Mouse (Mus musculus): ENCODE data around the gene Slc43a3. TPM values are rescaled to one million over a fixed set of nuclear protein-coding genes. Genes with fewer than 3 reads are reported as not detected.
"Not testable (repeated sequence)": the region's sequence is repeated elsewhere in the genome, so short reads cannot be mapped to it uniquely, and the experiment has no call there.

Slc43a3 gene
- 116 and 142 TPM in 2 replicates for polyA plus RNA-seq (2012; rRNA removed)

DNA sequence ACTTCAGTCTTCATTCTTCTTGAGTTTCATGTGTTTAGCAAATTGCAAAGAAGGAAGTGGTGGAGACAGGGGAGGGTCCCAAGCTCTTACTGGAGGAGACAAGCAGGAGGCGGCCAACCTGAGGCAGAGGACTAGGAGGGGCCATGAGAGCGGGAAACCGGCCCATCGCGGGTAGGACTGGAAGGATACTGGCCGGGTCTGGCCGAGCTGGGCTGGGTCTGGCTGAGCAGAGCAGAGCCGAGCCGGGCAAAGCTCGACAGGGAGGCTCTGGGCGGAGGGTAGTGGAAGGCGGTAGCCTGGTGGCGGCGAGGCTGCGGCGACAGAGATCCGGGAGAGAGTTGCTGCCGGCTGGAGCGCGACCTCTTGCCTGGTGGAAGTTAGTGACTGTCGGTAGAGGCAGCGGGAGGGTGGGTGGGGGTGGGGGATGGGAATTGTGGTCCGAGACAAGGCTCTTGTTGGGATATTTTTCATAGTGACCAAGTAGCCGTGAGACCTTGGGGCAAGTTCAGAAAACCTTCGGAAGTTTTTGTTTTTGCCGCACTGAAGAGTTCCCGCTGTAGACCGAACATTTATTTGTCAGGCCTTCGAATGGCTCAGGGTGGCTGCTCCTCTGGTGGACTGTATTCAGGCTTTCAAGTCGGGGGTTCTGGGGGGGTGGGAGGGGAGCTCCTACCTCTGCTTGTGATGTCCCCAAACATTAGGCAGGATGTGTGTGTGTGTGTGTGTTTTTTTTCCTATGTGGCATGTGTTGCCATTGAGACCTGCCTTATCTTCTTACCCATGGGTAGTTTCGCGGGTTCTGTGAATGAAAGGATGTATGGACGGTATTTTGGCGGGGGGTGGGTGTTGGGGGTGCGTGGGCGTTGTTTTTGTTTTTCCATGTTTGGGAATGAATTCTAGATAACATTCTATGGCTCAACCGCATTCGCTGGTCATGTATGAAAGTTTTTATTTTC is at the start of gene Slc43a3:
TSS of gene Slc43a3 (plus strand) at position 106 of the 956 bp plus-strand sequence.
- DNase-seq (ENCODE audit: low spot score): peak; percentile 55

DNA sequence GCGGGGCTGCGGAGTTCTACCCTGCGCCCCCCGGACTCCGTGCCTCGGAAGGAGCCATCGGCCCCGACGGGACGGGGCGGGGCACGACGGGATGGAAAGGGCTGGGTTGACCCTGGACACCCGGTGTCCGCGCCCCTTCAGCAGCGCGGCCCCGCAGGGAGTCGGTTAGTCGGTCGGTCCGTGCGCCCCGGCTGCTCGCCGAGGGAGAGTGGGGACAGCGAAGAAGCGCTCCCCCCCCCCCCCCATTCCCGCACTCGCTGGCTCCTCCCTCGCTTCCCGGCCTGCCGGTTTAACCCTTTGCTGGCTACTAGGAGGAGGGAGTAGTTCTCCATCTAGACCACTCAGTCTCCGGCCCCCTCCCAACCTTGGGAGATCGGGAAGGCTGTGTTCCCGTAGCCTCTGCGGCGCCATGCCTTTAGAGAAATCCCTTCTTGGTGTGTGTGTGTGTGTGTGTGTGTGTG is 49.5 kb upstream of the Slc43a3 start:
- DNase-seq (ENCODE audit: low spot score): no peak

DNA sequence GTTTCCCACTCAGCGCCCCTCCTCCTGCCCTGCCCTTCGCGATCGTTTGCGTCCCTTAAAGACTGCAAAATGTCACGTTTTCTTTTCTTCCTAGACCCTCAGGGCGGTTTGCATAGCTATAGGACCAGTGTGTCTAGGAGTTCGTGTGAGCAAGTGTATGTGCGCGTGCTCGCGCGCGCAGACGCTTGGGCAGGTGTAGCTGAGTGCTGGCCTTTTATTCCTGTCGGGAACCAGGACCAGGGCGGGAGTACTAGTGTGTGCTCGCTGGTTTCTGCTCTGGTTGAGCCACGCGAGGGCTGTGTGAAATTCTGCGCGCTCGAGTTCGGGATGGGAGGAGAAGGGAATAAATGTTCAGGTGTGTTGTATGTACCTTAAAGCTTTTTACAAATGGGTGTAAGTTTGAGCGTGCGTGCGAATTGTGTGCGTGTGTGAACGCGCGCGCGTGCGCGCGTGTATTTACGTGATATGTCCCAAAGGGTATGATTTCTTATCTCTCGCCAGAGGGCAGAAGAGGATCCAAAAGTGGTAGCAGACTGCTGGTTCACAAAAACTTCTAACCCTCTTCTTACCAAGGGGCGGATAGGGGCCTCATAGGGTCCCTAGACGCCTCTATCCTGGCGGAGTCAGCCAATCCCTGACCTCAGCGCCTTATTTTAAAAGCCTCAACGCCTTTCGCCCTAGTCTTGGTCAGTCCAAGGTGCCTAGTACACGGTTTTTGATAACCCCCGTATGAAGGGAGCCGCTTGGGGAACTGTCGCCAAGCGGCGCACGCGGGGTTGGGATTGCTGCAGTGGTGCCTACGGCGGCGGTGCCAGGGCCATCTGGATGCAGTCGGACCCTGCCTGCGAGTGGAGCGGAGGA is 48.7 kb upstream of the Slc43a3 start:
- DNase-seq (ENCODE audit: low spot score): no peak

DNA sequence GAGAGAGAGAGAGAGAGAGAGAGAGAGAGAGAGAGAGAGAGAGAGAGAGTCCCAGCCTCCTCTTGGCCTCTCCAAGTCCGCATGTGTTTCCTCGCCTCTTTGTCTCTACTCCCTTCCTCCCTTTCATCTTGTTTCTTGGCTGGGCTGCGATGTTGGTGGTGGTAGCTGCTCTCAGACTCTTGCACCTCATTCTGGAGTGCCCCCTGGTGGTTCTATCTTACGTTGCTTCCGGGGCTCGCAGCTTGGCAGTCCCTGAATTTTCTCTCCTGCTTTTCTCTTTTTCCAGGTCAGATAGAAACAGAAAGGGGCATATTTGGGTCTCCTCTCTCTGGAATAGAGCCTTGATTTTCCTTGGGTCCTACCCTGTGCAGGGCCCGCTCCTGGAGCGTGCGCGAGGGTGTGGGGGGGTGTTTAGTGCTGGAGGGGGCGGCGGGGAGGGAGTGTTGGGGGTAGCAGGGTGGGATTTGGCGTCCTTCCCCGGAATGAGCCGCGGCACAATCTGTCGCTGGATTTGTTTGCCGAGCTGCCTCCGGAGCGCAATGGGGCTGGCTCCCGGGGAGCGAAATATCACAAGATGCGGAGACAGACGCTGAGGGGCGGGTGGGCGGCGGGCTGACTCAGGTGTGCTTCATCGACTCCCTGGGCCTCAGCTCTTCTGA is 47.6 kb upstream of the Slc43a3 start:
- peak; percentile 29 for DNase-seq (ENCODE audit: low spot score)

DNA sequence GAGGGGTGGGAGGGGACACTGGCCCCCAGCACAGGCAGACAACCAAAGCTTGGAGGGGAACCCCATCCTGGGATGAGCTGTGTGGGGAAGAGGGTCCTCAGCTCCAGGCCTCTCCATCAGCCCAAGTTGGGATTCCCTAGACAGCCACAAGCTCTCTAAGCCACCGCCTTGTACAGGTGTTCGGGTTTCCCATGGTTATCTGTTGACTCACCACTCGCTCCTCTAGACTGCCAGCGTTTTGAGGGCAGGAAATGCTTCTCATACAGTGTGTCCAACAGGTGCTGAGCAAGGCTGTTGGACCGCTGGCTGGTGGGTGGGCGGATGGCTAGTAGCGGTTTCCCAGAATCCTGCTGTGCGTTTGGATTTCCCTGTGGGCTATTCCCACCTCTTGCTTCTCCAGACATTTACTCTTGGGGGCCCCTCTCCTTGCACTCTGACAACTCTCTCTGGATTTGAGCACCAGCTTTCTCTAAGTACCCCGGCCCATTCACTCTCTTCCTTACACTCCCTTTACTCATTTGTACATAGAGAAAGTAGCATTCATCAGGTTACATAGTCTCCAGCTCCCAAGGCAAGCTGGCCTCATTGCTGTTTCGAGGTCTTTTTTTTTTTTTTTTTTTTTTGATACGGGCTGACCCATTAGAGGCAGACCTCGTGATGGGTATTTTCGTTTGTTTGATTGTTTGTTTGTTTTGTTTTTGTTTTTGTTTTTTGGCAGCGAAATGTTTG is 46.9 kb upstream of the Slc43a3 start:
- no peak for DNase-seq (ENCODE audit: low spot score)

DNA sequence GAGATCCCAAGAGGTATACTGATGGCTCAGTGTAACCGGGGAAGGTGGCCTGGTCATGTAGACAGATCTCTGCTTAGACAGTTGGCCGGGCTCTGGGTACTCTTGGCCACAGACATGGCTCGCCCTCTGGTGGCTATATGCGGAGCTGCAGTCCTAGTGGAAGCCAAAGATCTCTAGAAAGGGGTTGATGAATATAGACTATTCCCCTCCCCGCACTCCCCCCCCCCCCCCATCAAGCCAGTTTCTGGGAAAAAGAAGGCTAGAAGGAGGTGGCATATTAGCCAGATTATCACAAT is 46.4 kb upstream of the Slc43a3 start:
- peak; percentile 48 for DNase-seq (ENCODE audit: low spot score)

DNA sequence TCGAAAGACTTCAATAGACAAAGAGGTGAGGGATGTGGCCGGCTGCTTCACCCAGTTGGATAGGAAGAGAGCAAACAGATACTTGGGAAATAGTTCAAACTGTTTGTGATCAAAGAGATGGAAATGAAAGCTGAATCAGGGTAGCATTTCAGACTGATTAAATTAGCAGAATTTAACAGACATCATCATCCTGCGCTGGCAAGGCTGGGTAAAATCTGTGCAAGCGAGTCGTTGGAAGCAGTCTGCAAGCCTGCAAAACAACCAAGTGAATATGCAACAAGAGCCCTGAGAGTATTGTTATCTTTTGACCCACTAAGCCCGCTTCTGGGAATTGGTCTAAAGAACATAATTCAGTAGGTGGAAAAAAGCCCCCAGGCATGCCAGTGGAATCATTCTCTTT is 43.0 kb upstream of the Slc43a3 start:
- no peak for DNase-seq (ENCODE audit: low spot score)

DNA sequence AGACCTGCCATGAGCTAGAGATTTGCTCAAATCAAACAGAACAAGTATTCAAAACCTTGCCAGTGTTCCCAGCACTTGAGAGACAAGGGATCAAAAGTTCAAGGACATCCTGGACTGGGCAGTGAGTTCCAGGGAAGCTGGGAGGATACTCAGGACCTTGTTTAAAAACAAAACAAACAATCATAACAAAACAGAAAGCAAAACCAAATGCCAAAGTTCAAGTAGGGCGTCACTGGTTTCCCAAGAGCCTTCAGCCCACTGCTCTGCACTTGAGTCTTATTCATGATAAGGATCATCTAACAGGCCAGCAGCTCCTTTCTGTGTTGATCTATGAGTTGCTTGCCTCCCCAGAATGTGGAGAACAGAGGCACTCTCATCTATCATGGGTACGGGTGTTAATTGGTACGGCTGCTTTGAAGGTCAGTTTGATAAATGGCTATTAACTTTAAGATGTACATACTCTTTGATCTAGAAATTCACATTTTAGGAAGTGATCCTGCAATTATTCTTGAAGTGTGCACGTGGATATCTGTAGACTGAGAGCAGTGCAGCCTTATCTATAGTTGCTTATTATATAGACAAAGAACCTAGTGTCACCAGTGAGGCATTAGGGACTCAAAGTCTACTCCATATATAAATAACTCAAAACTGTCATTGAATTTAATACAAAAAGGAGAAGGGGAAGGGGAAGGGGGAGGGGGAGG is 40.7 kb upstream of the Slc43a3 start:
- no peak for DNase-seq (ENCODE audit: low spot score)

DNA sequence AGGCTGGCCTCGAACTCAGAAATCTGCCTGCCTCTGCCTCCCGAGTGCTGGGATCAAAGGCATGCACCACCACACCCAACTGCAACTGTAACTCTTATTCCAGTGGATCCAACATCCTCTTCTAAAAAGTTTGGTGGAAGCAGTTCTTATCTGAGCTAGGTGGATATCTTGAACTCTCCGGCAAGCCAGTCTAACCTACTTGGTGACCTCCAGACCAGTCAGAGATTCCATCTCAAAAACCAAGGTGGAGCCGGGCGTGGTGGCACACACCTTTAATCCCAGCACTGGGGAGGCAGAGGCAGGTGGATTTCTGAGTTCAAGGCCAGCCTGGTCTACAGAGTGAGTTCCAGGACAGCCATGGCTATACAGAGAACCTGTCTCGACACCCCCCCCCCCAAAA is 39.7 kb upstream of the Slc43a3 start:
- DNase-seq (ENCODE audit: low spot score): not testable (repeated sequence)

DNA sequence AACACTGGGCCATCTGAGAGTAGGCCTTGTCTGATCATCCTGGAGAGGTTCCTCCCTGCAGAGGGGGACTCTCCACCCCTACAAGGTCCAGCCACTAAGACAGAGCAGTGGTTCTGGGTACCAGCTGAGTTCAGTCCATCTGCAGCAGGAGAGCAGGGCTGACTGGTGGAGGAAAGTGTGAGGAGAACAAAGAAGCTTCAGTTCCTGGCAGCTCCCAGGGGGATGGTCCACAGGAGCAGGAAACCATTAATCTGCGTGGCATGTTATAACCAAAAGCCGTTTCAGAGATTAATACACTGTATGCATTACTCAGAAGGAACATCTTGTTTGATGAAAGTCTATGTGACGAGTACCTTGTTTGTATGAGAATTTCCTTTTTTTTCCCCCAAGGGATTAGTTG is 23.7 kb upstream of the Slc43a3 start:
- DNase-seq (ENCODE audit: low spot score): no peak

DNA sequence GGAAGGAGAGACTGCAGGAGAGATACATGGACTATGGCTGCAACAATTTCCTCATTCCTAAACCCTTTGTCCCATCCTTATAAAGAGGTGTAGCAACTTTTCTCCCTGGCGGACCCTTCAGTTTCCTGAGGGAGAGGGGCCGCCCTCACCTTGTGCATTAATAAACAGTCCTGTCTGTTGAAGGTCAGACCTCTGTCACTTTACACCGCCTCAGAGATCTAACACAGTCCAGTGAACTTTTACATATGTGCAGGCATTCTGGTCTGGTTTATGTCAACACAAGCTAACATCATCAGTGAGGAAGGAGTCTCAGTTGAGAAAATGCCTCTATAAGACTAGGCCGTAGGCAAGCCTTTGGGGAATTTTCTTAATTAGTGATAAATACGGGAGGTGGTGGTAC is 22.5 kb upstream of the Slc43a3 start:
- DNase-seq (ENCODE audit: low spot score): no peak

DNA sequence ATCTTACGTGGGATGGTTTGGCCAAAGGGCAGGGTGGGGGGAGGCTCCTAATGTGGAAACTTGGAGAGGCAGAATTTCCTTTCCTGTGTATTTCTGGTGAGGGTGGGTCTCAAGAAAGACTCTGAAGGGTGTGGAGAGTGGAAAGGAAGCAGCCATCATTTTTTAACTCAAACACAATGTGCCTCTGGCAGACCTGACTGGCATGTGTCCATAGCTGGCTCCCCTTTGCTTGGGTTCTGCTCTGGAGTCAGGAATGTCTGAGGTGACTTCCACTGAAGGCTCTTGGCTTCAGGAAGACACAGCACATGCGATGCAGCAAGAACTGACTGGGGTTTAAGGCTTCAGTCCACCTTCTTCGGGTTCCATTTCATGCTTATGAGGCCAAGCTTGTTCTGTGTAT is 21.0 kb upstream of the Slc43a3 start:
- DNase-seq (ENCODE audit: low spot score): no peak

DNA sequence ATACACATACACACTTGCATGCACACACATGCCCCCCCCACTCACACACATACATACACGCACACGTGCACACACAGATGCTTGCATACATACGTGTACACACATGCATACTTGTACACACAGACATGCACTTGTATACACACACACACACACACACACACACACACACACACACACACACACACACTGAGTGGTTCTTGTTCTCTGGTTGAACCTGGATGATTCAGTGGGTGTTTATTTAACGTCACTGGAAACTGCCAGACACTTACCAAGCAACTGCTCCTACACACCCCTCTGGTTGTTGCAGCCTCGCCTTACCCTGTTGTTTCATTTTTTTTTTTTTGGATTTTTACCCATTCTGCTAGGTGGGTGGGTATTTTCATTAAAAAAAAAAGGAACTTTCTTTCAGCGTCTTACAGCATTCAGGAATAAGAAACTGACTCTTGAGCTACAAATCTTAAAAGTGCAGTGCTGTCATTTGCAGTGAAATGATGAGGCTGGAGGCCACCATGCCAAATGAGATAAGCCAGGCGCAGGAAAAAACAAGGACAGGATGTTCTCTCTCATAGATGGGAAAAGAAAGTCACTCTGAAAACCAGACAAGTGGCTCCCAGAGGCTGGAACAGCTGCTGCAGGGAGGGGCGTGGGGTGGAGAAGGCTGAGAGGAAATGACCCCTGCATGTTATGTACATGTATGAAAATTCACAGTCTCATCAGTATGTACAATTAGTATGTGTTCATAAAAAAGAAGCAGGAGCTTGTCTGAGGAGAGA is 19.6 kb upstream of the Slc43a3 start:
- DNase-seq (ENCODE audit: low spot score): no peak

DNA sequence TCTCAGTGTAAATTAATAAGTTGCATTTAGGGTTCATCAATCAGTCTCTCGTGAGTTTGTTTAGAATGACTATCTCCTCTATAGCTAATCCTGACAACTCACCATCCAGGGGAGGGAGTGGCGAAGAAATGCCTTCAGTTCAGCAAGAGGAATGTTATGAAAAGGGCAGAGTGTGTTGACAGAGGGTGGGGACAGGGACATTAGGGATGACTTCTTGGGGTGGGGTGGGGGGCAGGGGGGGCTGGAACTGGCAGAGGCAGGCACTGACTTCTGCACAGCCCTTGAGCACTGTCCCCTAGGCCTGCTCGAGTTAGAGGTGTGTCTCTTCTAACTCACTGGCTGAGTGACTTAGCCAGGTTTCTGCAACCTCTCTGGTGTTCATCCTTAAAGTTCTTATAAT is 18.2 kb upstream of the Slc43a3 start:
- DNase-seq (ENCODE audit: low spot score): no peak

DNA sequence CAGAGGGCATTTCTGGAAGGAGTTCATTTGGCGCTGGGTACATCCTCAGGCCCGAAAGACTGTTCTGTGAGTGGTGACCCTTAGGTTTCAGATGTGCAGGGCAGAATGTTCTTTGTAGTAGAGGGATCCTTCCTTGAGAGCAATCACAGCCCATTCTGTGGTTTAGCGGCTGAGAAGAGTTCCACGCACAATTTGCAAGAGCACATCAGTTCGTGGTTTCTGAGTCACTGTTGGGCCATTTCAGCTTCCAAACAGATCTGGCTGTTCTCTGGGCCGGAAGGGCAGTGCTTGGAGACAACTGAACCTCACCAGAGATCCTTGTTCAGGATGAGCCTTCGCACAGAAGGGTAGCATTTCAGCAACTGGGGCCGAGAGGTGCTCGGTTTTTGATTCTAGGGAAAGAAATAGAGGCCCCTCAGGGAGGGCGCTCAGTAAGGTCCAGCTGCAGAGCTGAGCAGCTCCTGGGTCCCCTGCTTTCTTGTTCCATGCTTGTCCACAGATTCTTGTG is 16.7 kb upstream of the Slc43a3 start:
- DNase-seq (ENCODE audit: low spot score): no peak

DNA sequence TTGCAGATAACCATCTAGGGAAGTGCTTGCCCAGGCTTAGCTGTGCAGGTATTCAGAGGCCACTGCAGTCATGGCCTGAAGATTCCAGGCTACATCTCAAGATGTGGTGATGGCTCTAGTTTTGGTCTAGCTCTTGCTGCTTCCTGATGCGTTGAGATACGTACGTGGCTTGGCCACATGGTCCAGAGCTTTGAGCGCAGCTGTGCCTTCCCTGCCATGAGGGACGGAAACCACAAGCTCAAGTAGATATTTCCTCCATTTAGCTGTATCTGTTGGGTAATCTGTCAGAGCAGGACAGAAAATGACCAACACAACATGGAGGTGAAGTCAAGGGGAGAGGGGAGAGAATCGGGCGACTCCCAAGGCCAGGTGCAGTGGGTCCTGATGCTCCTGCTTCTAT is 6.2 kb upstream of the Slc43a3 start:
- no peak for DNase-seq (ENCODE audit: low spot score)

DNA sequence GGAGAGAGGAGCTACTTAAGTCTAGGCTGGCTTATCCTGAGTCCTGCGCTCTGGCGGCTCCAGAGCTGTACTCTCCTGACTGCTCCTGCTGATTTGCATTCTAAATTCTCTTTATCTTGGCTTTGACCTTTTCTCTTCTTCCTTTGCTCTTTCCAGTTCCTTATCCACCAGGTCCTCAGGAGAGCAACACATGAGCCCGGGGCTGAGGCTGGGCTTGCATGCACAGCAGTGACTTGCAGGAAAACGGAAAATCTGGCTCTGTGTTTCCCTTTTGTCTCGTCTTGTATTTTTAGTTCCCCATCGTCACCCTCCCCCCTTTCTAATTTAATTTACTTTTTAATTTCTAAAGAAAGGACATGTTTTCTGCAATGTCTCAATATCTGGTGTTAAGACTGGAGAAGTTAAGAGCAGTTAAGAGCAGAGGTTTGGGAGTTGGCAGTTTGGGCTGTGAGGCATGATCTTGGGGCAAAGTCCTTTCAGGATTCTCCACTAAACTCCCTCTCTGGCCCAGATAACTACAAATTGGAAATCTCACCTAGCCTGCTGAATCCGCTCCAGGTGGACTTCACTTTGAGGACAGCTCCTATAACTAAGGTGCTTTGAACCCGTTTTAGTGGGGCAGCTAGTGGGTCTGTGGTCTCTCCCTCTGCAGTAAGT is 2.3 kb upstream of the Slc43a3 start:
- DNase-seq (ENCODE audit: low spot score): no peak

DNA sequence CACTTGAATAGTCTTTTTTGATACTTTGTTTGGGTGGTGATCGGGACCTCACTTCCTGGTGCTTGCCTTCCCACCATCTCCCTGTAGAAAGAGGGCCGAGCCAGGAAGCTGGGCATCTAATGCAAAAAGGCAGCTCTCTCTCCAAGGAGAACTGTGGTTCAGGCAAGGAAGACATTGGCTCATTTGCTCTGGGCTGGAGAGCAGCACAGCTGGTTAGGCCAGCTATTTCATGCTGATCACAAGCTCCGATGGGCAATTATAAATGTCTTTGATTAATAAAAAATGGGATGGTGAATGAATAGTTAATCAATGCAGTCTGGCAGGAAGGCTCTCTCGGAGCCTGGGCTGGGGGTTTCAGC is 1.8 kb upstream of the Slc43a3 start:
- DNase-seq (ENCODE audit: low spot score): no peak

DNA sequence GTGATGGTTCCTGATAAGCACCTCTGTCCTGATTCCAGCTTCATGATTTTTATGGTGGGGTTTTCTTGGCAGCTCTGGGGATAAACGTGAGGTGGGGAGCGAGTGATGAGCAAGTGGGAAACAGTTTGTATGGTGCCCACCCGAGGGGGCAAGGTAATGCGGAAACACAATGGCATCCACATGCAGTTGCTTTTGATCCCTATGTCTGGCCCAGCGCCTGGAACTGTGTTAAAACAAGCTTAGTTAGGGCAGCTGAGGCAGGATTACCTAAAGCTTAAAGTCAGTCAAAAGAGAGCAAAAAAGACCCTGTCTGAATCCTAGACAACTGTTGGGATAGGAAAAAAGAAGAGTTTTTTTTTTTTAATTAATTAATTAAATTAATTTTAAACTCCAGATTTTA is 1.3 kb upstream of the Slc43a3 start:
- DNase-seq (ENCODE audit: low spot score): no peak
